Mouse (Mus musculus) bone marrow, adult 2 months (tissue): ENCODE results near the gene Lrmda. TPM values are rescaled to one million over a fixed set of nuclear protein-coding genes. Genes with fewer than 3 reads are reported as not detected.

Experiments used
- H3K27ac ChIP-seq: fragments of 200-500 bp; 2 replicates; pipeline ENCODE4 v1.5.1; 2012; ENCODE audit warnings: low read depth, mild to moderate bottlenecking, control low read depth, inconsistent platforms, low read length; ENCODE audit not compliant: control insufficient read depth, poor library complexity, insufficient read depth
- H3K4me1 ChIP-seq: fragments of 200-500 bp; 2 replicates; pipeline ENCODE4 v1.6.1; 2011; ENCODE audit warnings: low read length; ENCODE audit not compliant: control insufficient read depth, insufficient read depth
- H3K4me3 ChIP-seq: fragments of 200-500 bp; replicated peaks from 2 replicates; pipeline ENCODE3; 2011; ENCODE audit warnings: mild to moderate bottlenecking, low read depth, low read length, control low read depth; ENCODE audit not compliant: control insufficient read depth
- CTCF ChIP-seq: fragments of 200-500 bp; IDR thresholded peaks from 2 replicates; pipeline ENCODE4 v1.5.1; 2011; ENCODE audit warnings: low read length, control low read depth; ENCODE audit not compliant: control insufficient read depth, insufficient read depth
- POLR2A ChIP-seq: fragments of 200-500 bp; IDR thresholded peaks from 2 replicates; pipeline ENCODE4 v1.6.1; 2011; ENCODE audit warnings: low read depth, mild to moderate bottlenecking, control low read depth, low read length, borderline replicate concordance; ENCODE audit not compliant: control insufficient read depth
- WGBS: fragments of 180-500 bp; shearing (Covaris S2); methylation state at CpG from one replicate; pipeline ENCODE4 v1.1.7; 2018; 5-methylcytosine and 5-hydroxymethylcytosine counted together
- polyA plus RNA-seq: library from polyadenylated mRNA; stranded (reverse); fragments of >200 nt; gene quantifications from 2 replicates; pipeline ENCODE4 v1.2.4, GENCODE M21; 2011; ENCODE audit warnings: low replicate concordance; ENCODE audit not compliant: missing spikeins, insufficient read depth, insufficient read length

Lrmda gene
- polyA plus RNA-seq, 1 experiment, result 3.8 TPM

DNA sequence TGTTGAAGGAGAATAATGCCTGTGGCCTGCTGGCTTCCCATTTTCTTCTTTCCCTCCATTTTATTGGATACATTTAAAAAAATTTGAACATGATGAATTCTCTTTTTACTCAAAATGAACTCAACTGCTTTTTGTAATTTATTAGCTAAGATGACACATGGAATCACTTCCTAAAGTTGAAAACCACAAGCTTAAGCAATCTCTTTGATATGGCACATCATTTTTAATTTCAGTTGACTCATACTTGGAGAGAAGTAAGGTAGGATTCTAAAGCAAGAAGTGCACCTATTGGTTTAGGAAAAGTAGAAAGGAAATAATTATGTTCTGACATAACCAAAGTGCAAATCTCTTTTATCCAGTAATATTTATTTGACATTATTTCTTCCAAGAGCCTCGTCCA lies 992.5 kb downstream of the Lrmda start:
- TF ChIP-seq POLR2A (no peak), CTCF (no peak)
- H3K27ac ChIP-seq, result no peak overlapping the region
- 70% methylated on average over 1 of the region's 1 CpGs for WGBS

DNA sequence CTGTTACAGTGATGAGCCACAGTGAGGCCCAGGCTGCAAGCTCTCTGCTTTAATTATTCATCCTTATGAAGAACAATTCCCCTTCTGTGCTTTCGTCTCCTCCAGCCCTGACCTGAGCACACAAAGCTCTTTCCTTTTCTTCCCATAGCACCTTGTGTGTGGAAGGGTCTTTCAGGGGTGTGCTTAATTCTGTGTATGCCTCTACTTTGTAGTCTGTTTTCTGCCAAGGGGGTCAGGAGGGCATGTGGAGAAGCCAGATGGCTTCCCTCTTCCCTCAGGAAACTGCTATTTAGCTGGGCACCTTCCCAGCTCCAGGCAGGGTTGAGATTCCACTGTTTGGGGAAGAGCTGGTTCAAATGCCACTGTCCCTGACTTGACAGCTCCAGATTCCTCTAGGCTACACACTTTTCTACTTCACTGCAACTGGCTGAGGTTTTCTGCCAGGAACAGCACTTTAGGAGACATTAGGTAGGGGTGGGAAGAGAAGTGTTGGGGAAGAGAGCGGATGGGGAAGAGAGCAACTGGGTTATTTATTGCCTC lies 995.3 kb downstream of the Lrmda start:
- H3K27ac ChIP-seq, result no peak overlapping the region
- H3K4me3 ChIP-seq, result no peak overlapping the region
- no peaks in the 10 kb centered on the region for H3K4me1 ChIP-seq
- WGBS, result 79% methylated on average over 2 of the region's 2 CpGs
- TF ChIP-seq POLR2A (no peak), CTCF (no peak)

More for the DNA sequence above, 992.5 kb downstream of the Lrmda start:
- H3K4me3 ChIP-seq, result no peak overlapping the region
- H3K4me1 ChIP-seq, result no peaks in the 10 kb centered on the region

DNA sequence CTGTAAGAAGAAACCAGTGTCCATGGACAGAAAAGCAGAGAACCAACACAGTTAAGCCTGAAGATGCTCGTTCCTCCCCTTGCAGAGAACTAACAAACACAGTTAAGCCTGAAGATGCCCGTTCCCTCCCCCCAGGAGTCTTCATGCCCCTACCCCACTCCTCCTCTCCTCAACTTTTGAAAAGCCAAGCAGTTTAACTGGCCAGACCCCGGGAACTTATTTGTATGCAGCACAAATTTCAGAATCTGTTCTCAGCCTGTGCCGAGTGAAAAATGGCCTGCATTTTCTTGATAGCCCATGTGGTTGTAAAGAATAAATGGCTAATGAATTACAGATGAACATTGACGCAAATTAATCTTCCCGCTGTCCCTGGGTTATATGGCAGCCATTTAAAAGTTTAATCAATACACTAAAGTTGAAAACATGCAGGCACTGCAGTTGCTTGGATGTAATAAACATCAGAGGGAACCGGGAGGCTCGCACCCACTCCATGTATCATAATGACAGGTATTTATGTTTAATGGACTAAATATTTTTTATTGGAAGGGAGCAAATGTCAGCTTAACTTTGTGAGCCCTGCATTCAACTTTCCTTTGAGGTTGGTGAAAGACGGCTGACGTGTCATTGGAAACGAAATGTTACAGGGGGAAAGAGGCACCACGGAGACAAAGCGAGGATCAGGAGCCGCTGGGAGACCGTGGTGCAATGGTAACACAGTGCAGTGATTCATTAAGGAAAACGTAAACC lies 996.0 kb downstream of the Lrmda start:
- Histone ChIP-seq H3K4me1 (no peaks in the 10 kb centered on the region), H3K4me3 (no peak overlapping the region), H3K27ac (no peak overlapping the region)
- WGBS, result 81% methylated on average over 16 of the region's 16 CpGs
- TF ChIP-seq CTCF, result no peak

DNA sequence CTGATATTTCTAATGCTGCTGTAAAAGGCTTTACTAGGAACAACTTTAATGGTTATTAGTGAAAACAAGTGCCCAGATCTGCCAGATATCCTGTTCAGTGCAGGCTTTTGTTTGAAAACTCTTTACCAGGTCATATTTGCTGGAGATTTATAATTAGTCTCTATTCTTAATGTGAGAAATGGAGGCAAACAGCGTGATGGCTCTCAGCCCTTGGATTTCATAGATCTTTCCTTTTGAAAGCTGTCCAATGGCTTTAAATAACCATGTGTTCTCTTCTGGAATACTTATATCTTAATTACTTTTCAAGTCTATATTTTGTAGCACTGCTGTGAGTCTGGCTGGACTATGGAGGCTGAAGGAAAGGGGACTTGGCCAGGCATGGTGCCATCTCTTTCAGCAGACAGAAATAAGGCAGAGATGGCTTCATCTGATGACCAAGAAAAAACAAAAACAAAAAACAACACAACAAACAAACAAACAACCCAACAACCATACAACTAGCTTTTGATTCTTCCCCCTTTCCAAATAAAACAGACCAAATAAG lies 996.6 kb downstream of the Lrmda start:
- H3K4me3 ChIP-seq, result no peak overlapping the region
- no peak overlapping the region for H3K27ac ChIP-seq
- 79% methylated on average over 1 of the region's 1 CpGs for WGBS
- no peak for TF ChIP-seq POLR2A
- no peak for TF ChIP-seq CTCF
- no peaks in the 10 kb centered on the region for H3K4me1 ChIP-seq

DNA sequence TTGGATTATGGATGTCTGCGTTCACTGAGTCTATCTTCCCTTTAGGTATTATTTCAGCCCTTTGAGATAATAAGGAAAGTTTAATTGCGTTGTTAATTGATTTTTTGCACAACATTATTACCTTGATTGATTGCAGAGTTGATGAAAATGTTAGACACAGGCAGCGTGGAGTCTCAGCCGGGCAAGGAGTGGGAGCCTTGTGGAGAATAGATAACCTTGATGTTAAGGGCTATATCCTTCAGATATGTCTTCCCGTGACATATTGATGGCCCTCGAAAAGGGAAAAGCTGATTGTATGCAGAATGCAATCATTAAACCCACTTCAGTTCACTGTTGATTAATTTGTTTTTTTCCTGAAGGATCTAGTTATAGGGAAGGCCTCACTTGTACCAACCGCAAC lies 1021.5 kb downstream of the Lrmda start:
- TF ChIP-seq POLR2A (no peak), CTCF (no peak)
- no peak overlapping the region for H3K27ac ChIP-seq
- H3K4me1 ChIP-seq, result no peaks in the 10 kb centered on the region
- no peak overlapping the region for H3K4me3 ChIP-seq
- 84% methylated on average over 7 of the region's 7 CpGs for WGBS

DNA sequence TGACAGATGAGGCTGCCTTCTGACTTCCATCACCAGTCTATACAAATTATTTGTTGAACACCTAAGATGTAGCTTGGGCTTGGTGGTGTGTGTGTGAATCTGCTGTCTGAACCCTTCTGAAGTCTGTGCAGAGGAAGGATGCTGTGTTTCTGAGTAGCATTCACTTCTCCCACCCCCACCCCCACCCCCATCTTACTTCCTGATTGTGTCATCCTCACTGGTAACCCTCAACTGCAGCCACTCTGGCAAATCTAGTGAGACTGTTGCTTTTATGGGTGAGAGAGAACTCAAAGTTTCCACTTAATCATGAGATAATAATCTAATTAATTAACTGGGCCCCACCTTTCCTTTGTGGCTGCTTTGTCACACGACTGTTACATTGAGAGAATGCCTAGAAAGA lies 1025.8 kb downstream of the Lrmda start:
- 10% methylated on average over 1 of the region's 1 CpGs for WGBS
- H3K4me3 ChIP-seq, result no peak overlapping the region
- H3K27ac ChIP-seq, result no peak overlapping the region
- H3K4me1 ChIP-seq, result no peaks in the 10 kb centered on the region
- TF ChIP-seq CTCF (no peak), POLR2A (no peak)

DNA sequence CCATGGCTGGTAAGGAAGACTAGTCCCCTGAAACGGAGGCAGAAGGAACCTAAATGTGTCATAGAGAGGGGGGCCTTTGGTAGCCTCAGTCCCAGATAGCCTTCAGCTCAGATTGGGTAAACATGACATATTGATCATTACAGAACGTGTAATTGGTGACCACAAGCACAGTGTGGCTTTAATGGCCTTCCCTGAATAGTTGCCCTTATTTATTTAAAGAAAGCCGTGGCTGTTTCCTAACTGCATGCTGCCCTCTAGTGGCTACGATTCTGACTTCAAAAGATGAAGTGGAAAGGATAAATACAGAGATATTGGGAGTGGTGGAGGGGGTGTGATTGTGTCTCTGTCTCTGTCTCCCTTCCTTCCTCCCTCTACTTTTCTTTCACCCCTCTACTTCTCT lies 1026.8 kb downstream of the Lrmda start:
- TF ChIP-seq CTCF (no peak), POLR2A (no peak)
- H3K4me3 ChIP-seq, result no peak overlapping the region
- 18% methylated on average over 4 of the region's 4 CpGs for WGBS
- no peaks in the 10 kb centered on the region for H3K4me1 ChIP-seq
- no peak overlapping the region for H3K27ac ChIP-seq

DNA sequence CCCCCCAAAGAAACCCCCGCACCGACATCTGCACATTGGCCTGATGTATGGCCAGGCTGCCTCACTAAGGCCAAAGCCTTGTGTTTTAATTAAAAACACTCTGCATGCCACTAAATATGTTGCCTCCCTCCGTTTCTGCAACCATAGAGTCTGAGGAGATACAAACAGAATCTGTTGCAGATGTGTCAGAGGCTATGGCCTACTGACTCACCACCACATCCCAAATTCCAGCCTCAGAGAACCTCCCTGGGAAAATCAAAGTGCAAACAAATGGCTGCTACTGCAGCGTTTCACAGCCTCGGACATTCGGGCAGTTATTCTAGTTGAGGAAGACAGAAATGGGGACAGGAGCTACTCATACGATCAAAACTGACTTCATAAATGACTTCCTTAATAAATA lies 1031.9 kb downstream of the Lrmda start:
- Histone ChIP-seq H3K4me1 (no peaks in the 10 kb centered on the region), H3K27ac (no peak overlapping the region), H3K4me3 (no peak overlapping the region)
- 76% methylated on average over 7 of the region's 7 CpGs for WGBS
- TF ChIP-seq CTCF (no peak), POLR2A (no peak)
